Mouse (Mus musculus) central nervous system, embryonic 18 days (tissue): ENCODE results near the gene Erich2. TPM values are rescaled to one million over a fixed set of nuclear protein-coding genes. Genes with fewer than 3 reads are reported as not detected.

Source experiments
- polyA plus RNA-seq: library from polyadenylated mRNA; depleted of rRNA; stranded (reverse); fragments of >200 nt; gene quantifications from 2 replicates; pipeline ENCODE4 v1.2.3, GENCODE M21; 2012; rRNA removed

Erich2 gene
- polyA plus RNA-seq = 2.3 and 2.5 TPM in 2 replicates

DNA sequence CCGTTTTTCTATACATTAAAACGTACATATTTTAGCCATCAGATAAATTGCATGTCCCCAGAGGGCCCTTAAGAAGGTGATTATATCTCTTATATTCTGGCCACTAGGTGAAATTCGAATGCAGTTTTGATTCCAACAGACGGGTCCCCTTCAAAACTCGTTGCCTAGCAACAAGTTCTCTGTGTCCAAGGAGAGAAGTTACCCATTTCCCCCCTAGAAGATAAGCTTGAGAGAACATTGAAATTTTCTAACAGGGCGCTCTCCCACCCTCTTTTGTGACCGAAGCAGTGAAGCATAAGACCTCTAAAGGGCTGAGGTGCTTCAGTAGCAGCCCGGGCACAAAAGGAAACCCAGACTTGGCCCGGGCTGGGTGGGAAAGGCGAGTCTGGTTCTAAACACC lies at the start of gene Erich2:
TSS of gene Erich2 (plus strand) at position 324 of the 400 bp plus-strand sequence.

DNA sequence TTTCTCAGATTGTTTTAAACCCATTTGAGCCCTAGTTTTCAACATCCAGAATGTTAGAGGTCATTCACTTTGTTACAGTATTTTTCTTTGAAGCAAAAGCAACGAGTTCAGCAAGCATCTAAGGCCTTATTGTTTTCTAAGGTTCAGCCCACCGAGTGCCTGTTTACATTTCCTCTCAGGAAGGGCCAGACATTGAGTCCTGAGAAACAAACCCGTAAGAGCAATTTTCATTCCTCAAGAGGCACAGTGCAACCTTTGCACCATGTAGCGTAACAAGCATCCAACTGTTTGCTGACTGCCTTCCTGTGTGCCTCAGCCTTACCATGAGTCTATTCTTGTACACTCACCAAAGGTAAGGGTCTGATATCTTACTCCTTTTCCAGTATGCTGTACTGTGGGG lies 44.2 kb downstream of the Erich2 start, which contains the start of gene Gad1:
TSS of gene Gad1 (plus strand) at position 301 of the 400 bp plus-strand sequence.

Other genes with a start within 250 kb of the Erich2 start
- gene Sp5, start 33.9 kb upstream of the Erich2 start, polyA plus RNA-seq = 7.4 and 8.3 TPM in 2 replicates
- 167 and 213 TPM in 2 replicates for gene Gad1, start 44.3 kb downstream of the Erich2 start, polyA plus RNA-seq
- gene Gorasp2, start 152.8 kb downstream of the Erich2 start, polyA plus RNA-seq = 73.9 and 79.6 TPM in 2 replicates
- gene Gm26558, start 153.3 kb downstream of the Erich2 start, polyA plus RNA-seq = 1.0 and 1.1 TPM in 2 replicates